In genomic region chr4:76056836-76057235, GRCm38 (mm10) we compare ENCODE assay signal across 22 mouse cellular contexts.
A peak's percentile ranks its signal among the peaks of the same experiment; 100 is the strongest.
DNase-seq lines count a peak whose midpoint lies in the region; ATAC-seq lines count a peak whose summit lies in the region.
"Had no signal": no experiment of that assay in that cellular context is flagged by ENCODE, and none has a peak within 500 bp of the region (broad histone marks: within the 10 kb centered on the region; RNA-seq: fewer than 3 reads in every experiment).

No protein-coding gene starts in this region.

- no peak overlapping the region for H3K9ac ChIP-seq in neural tube, embryonic 11.5 days (ENCODE audit: low read length)
- no peak overlapping the region for H3K9ac ChIP-seq in midbrain, embryonic 15.5 days
- H3K9ac ChIP-seq: forebrain, embryonic 13.5 days; hindbrain, embryonic 12.5 days; hindbrain, embryonic 15.5 days had no signal

- 75% methylated on average over 2 of the region's 2 CpGs for WGBS in neural tube, embryonic 11.5 days
- 78% methylated on average over 2 of the region's 2 CpGs for WGBS in midbrain, embryonic 15.5 days

- no peak for DNase-seq in neural tube, embryonic 11.5 days (ENCODE audit: low spot score)
- no peak for DNase-seq in neural tube, embryonic 10.5 days (ENCODE audit: extremely low spot score, low spot score)
- DNase-seq in adrenal gland, postnatal 14 days, result peak; percentile 31
- DNase-seq in forelimb bud, embryonic 11.5 days (ENCODE audit: low read depth, low spot score), result peak; percentile 21
- DNase-seq in embryo, embryonic 10.5 days (ENCODE audit: low spot score), result no peak
- DNase-seq: cerebellum, adult 11-12 months; cerebellum, adult 8-10 months; cerebellum, postnatal 10 days; cerebellum, postnatal 36 days; gastrocnemius, postnatal 25 days; heart, adult 2 months; kidney, adult 2 months had no signal

- no peaks in the 10 kb centered on the region for H3K36me3 ChIP-seq in neural tube, embryonic 11.5 days (ENCODE audit: control insufficient read depth, insufficient read depth, low read length)
- no peaks in the 10 kb centered on the region for H3K36me3 ChIP-seq in midbrain, embryonic 15.5 days (replicated peaks)
- H3K36me3 ChIP-seq: forebrain, embryonic 10.5 days; heart, embryonic 10.5 days; hindbrain, embryonic 12.5 days; hindbrain, embryonic 15.5 days had no signal

- H3K4me3 ChIP-seq in neural tube, embryonic 11.5 days (ENCODE audit: low read depth, low read length), result no peak overlapping the region
- no peak overlapping the region for H3K4me3 ChIP-seq in midbrain, embryonic 15.5 days
- H3K4me3 ChIP-seq: forebrain, embryonic 10.5 days; forebrain, embryonic 13.5 days; heart, adult 2 months; heart, embryonic 10.5 days; hindbrain, embryonic 12.5 days; hindbrain, embryonic 15.5 days had no signal

- ATAC-seq in neural tube, embryonic 11.5 days (ENCODE audit: insufficient read depth, low FRiP score, low TSS enrichment), result peak; percentile 27; the same call in 1 of the 2 replicates
- no peak for ATAC-seq in megakaryocyte, adult 5-6 weeks (ENCODE audit: poor library complexity, severe bottlenecking)
- no peak for ATAC-seq in midbrain, embryonic 15.5 days (replicated peaks)
- ATAC-seq: CD4-positive, CD25-positive, alpha-beta regulatory T cell, adult 4 months; forebrain, embryonic 13.5 days; forebrain, embryonic 16.5 days; intestine, postnatal 0 days had no signal

- H3K27ac ChIP-seq in neural tube, embryonic 11.5 days (ENCODE audit: low read depth, low read length), result no peak overlapping the region
- H3K27ac ChIP-seq in midbrain, embryonic 15.5 days, result no peak overlapping the region
- H3K27ac ChIP-seq: forebrain, embryonic 10.5 days; forebrain, embryonic 13.5 days; heart, adult 2 months; heart, embryonic 10.5 days; hindbrain, embryonic 12.5 days; hindbrain, embryonic 15.5 days had no signal

- no peak overlapping the region for H3K4me2 ChIP-seq in neural tube, embryonic 11.5 days (ENCODE audit: low read depth)
- H3K4me2 ChIP-seq in midbrain, embryonic 15.5 days, result no peak overlapping the region
- H3K4me2 ChIP-seq: forebrain, embryonic 13.5 days; hindbrain, embryonic 12.5 days; hindbrain, embryonic 15.5 days had no signal

- no peaks in the 10 kb centered on the region for H3K27me3 ChIP-seq in neural tube, embryonic 11.5 days (ENCODE audit: control insufficient read depth, insufficient read depth, low read length)
- H3K27me3 ChIP-seq in midbrain, embryonic 15.5 days (replicated peaks), result no peaks in the 10 kb centered on the region
- H3K27me3 ChIP-seq: forebrain, embryonic 13.5 days; hindbrain, embryonic 12.5 days; hindbrain, embryonic 15.5 days had no signal

- H3K4me1 ChIP-seq in neural tube, embryonic 11.5 days (ENCODE audit: control insufficient read depth, insufficient read depth, low read length), result no peaks in the 10 kb centered on the region
- H3K4me1 ChIP-seq in midbrain, embryonic 15.5 days, result no peaks in the 10 kb centered on the region
- H3K4me1 ChIP-seq: forebrain, embryonic 10.5 days; forebrain, embryonic 13.5 days; heart, embryonic 10.5 days; hindbrain, embryonic 12.5 days; hindbrain, embryonic 15.5 days had no signal

- no peaks in the 10 kb centered on the region for H3K9me3 ChIP-seq in neural tube, embryonic 11.5 days (ENCODE audit: control insufficient read depth, low read length)
- no peaks in the 10 kb centered on the region for H3K9me3 ChIP-seq in midbrain, embryonic 15.5 days
- H3K9me3 ChIP-seq: forebrain, embryonic 10.5 days; forebrain, embryonic 13.5 days; heart, embryonic 10.5 days; hindbrain, embryonic 12.5 days; hindbrain, embryonic 15.5 days had no signal

Comparison
In these comparisons a context has a peak if more than half of its experiments do, and no peak if none do; other contexts are left out.
1. DNase-seq: peak in adrenal gland, postnatal 14 days (single experiment) and forelimb bud, embryonic 11.5 days (single experiment); none in neural tube, embryonic 11.5 days (single experiment), neural tube, embryonic 10.5 days (single experiment) and embryo, embryonic 10.5 days (single experiment).